Mouse (Mus musculus) kidney, adult 2 months (tissue): ENCODE measurements around the gene Acad9. TPM values are rescaled to one million over a fixed set of nuclear protein-coding genes. Genes with fewer than 3 reads are reported as not detected.
A peak's percentile ranks its signal among the peaks of the same experiment; 100 is the strongest.

Source experiments
- DNase-seq: peaks from one replicate; pipeline ENCODE4 v3.0.0; 2021
- H3K27ac ChIP-seq: fragments of 200-500 bp; 2 replicates; pipeline ENCODE4 v1.5.1; 2012; ENCODE audit warnings: low read depth, low read length, control low read depth, inconsistent platforms; ENCODE audit not compliant: insufficient read depth
- H3K27me3 ChIP-seq: fragments of 200-500 bp; replicated peaks from 2 replicates; pipeline ENCODE4 v1.6.1; 2012; ENCODE audit warnings: mild to moderate bottlenecking, moderate library complexity, low read length, inconsistent platforms; ENCODE audit not compliant: control insufficient read depth, insufficient read depth
- H3K36me3 ChIP-seq: fragments of 200-500 bp; 2 replicates; pipeline ENCODE4 v1.6.1; 2012; ENCODE audit warnings: mild to moderate bottlenecking, moderate library complexity, low read length, inconsistent platforms; ENCODE audit not compliant: control insufficient read depth, insufficient read depth
- H3K4me1 ChIP-seq: fragments of 200-500 bp; 2 replicates; pipeline ENCODE4 v1.6.1; 2011; ENCODE audit warnings: low read length; ENCODE audit not compliant: control insufficient read depth, insufficient read depth
- H3K4me3 ChIP-seq: fragments of 200-500 bp; 2 replicates; pipeline ENCODE4 v1.5.1; 2011; ENCODE audit warnings: mild to moderate bottlenecking, low read depth, low read length, control low read depth; ENCODE audit not compliant: insufficient read depth
- CTCF ChIP-seq: fragments of 200-500 bp; conservative IDR thresholded peaks from 2 replicates; pipeline ENCODE4 v1.5.1; 2011; ENCODE audit warnings: low read depth, mild to moderate bottlenecking, control low read depth, low read length, moderate library complexity, mixed read lengths; ENCODE audit not compliant: insufficient read depth, insufficient read length
- POLR2A ChIP-seq: fragments of 200-500 bp; IDR thresholded peaks from one replicate; pipeline ENCODE4 v1.6.1; 2011; ENCODE audit warnings: low read depth, low read length, control low read depth
- WGBS: fragments of 180-500 bp; shearing (Covaris S2); methylation state at CpG from one replicate; pipeline ENCODE4 v1.1.7; 2018; 5-methylcytosine and 5-hydroxymethylcytosine counted together
- polyA plus RNA-seq: library from polyadenylated mRNA; depleted of rRNA; stranded (reverse); fragments of >200 nt; gene quantifications from 2 replicates; pipeline ENCODE4 v1.2.3, GENCODE M21; 2012; rRNA removed

Acad9 gene
- 41.1 and 45.5 TPM in 2 replicates for polyA plus RNA-seq

- Histone ChIP-seq H3K27me3 (no peaks in the 10 kb centered on the region), H3K4me1 (peaks cover 6% of the 10 kb centered on the region; the same call in 1 of the 2 replicates), H3K4me3 (peak within 1 kb of the TSS; percentile 91), H3K36me3 (no peaks in the 10 kb centered on the region; the same call in 1 of the 2 replicates), H3K27ac (peak within 1 kb of the TSS; percentile 33)
- TF ChIP-seq POLR2A, result peak; percentile 4
- TF ChIP-seq CTCF, result no peak
- peak; percentile 97 for DNase-seq
- under 1% methylated on average over 49 of the region's 49 CpGs for WGBS
Observed at GRCm38 (mm10) chr3:36065843-36066651, at the start of gene Acad9. Acad9 (plus strand) TSS chr3:36065979.

- 76% methylated on average over 6 of the region's 6 CpGs for WGBS
- Histone ChIP-seq H3K4me3 (no peak overlapping the region), H3K27ac (no peak overlapping the region), H3K4me1 (no peaks in the 10 kb centered on the region), H3K27me3 (no peaks in the 10 kb centered on the region), H3K36me3 (no peaks in the 10 kb centered on the region)
- TF ChIP-seq POLR2A (no peak), CTCF (no peak)
- DNase-seq, result no peak
Observed at GRCm38 (mm10) chr3:36025732-36026131, 40.0 kb upstream of the Acad9 start.

- TF ChIP-seq POLR2A (no peak), CTCF (no peak)
- no peaks in the 10 kb centered on the region for H3K4me1 ChIP-seq
- WGBS, result 83% methylated on average over 4 of the region's 4 CpGs
- H3K36me3 ChIP-seq, result no peaks in the 10 kb centered on the region
- DNase-seq, result no peak
- H3K4me3 ChIP-seq, result no peak overlapping the region
- H3K27ac ChIP-seq, result no peak overlapping the region
- H3K27me3 ChIP-seq, result no peaks in the 10 kb centered on the region
Observed at GRCm38 (mm10) chr3:36029993-36030392, 35.8 kb upstream of the Acad9 start.

- Histone ChIP-seq H3K4me3 (no peak overlapping the region), H3K27me3 (no peaks in the 10 kb centered on the region), H3K4me1 (no peaks in the 10 kb centered on the region), H3K36me3 (no peaks in the 10 kb centered on the region), H3K27ac (no peak overlapping the region)
- WGBS, result 52% methylated on average over 6 of the region's 6 CpGs
- DNase-seq, result no peak
- TF ChIP-seq CTCF, result no peak
- TF ChIP-seq POLR2A, result no peak
Observed at GRCm38 (mm10) chr3:36031740-36032510, 33.9 kb upstream of the Acad9 start.

GRCm38 (mm10) chr3:36044520-36044919 lies 21.3 kb upstream of the Acad9 start:
- no peak overlapping the region for H3K27ac ChIP-seq
- no peak overlapping the region for H3K4me3 ChIP-seq
- H3K27me3 ChIP-seq, result no peaks in the 10 kb centered on the region
- TF ChIP-seq POLR2A (no peak), CTCF (no peak)
- no peaks in the 10 kb centered on the region for H3K36me3 ChIP-seq
- DNase-seq, result no peak
- no peaks in the 10 kb centered on the region for H3K4me1 ChIP-seq

GRCm38 (mm10) chr3:36045086-36045485 lies 20.7 kb upstream of the Acad9 start:
- Histone ChIP-seq H3K36me3 (no peaks in the 10 kb centered on the region), H3K27ac (no peak overlapping the region), H3K4me3 (no peak overlapping the region), H3K27me3 (no peaks in the 10 kb centered on the region), H3K4me1 (no peaks in the 10 kb centered on the region)
- 84% methylated on average over 4 of the region's 4 CpGs for WGBS
- DNase-seq, result no peak
- TF ChIP-seq CTCF, result no peak
- TF ChIP-seq POLR2A, result no peak

GRCm38 (mm10) chr3:36049106-36049505 lies 16.7 kb upstream of the Acad9 start:
- Histone ChIP-seq H3K4me3 (no peak overlapping the region), H3K27ac (no peak overlapping the region), H3K27me3 (no peaks in the 10 kb centered on the region), H3K36me3 (no peaks in the 10 kb centered on the region), H3K4me1 (no peaks in the 10 kb centered on the region)
- WGBS, result 55% methylated on average over 1 of the region's 1 CpGs
- DNase-seq, result no peak
- TF ChIP-seq POLR2A (no peak), CTCF (no peak)
